Comparison of ENCODE assay signal across 26 mouse cellular contexts in the genomic region with DNA sequence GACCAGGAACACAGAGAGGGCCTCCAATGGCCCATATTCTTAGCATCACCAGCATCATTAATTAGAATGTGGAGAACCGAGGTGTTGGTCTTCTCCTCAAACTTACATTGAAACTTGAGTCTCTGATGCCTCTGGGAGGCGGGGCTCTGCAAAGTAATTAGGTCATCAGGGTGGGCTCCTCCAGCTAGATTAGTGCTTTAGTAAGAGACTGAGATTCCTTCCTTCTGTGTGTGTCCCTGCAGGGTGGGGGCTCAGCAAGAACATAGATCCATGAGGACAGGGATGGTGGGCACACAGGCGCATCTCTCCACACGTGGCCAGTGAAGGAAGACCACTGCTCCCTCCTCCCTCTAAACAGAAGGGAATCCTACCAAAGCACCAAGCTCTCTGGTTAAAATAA.
"Had no signal": no experiment of that assay in that cellular context is flagged by ENCODE, and none has a peak within 500 bp of the region (broad histone marks: within the 10 kb centered on the region; RNA-seq: fewer than 3 reads in every experiment).

No protein-coding gene starts in this region.

- H3K27ac ChIP-seq: embryonic facial prominence, embryonic 10.5 days; embryonic facial prominence, embryonic 12.5 days; embryonic facial prominence, embryonic 13.5 days; embryonic facial prominence, embryonic 15.5 days; forebrain, embryonic 12.5 days; forebrain, embryonic 13.5 days; gastrocnemius, adult 2 months; heart, adult 2 months had no signal

- H3K4me3 ChIP-seq: embryonic facial prominence, embryonic 10.5 days; embryonic facial prominence, embryonic 12.5 days; embryonic facial prominence, embryonic 13.5 days; embryonic facial prominence, embryonic 15.5 days; erythroblast, embryonic 14.5 days; forebrain, embryonic 10.5 days; forebrain, embryonic 12.5 days; forebrain, embryonic 13.5 days; forebrain, embryonic 15.5 days; gastrocnemius, adult 2 months; heart, adult 2 months had no signal

- H3K27me3 ChIP-seq: embryonic facial prominence, embryonic 12.5 days; embryonic facial prominence, embryonic 13.5 days; embryonic facial prominence, embryonic 15.5 days; forebrain, embryonic 13.5 days; forebrain, embryonic 15.5 days had no signal

- H3K36me3 ChIP-seq: embryonic facial prominence, embryonic 10.5 days; embryonic facial prominence, embryonic 12.5 days; embryonic facial prominence, embryonic 13.5 days; embryonic facial prominence, embryonic 15.5 days; forebrain, embryonic 10.5 days; forebrain, embryonic 12.5 days; forebrain, embryonic 15.5 days had no signal

- H3K9me3 ChIP-seq: embryonic facial prominence, embryonic 10.5 days; embryonic facial prominence, embryonic 12.5 days; embryonic facial prominence, embryonic 13.5 days; embryonic facial prominence, embryonic 15.5 days; forebrain, embryonic 10.5 days; forebrain, embryonic 12.5 days; forebrain, embryonic 13.5 days; forebrain, embryonic 15.5 days had no signal

- DNase-seq: cerebellum, adult 2 months; cerebellum, adult 8-10 months; cerebellum, adult 9-10 months; cerebellum, adult 9-11 months; cerebellum, postnatal 10 days; cerebellum, postnatal 14 days; cerebellum, postnatal 25 days; cerebellum, postnatal 36 days; embryo, embryonic 11 days; forebrain, postnatal 0 days; gastrocnemius, adult 2 months; gastrocnemius, postnatal 10 days; gastrocnemius, postnatal 14 days; gastrocnemius, postnatal 25 days; gastrocnemius, postnatal 36 days; heart, adult 18-20 months; heart, adult 2 months had no signal
